9 mouse cellular contexts compared by ENCODE assay signal in the genomic region with DNA sequence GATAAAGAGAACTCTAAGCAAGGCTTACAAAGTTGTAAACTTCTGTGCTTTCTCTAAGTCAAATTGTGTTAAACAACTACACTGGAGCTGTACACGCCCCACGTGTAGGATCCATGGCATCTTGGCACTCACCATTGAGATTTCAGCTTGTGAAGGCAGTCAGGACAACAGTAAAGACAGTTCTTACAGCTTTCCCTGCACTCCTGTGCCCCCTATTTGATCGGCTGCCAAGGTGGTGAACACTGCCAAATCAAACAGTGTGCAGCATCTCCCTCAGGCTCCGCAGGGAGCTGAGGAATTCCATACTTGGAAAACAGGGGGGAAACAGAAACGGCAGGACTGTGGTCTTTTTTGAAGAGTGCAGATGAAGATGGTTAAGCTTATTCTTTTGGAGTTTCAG.
A peak's percentile ranks its signal among the peaks of the same experiment; 100 is the strongest.
DNase-seq lines count a peak whose midpoint lies in the region; ATAC-seq and TF ChIP-seq lines count a peak whose summit lies in the region.
"Had no signal": no experiment of that assay in that cellular context is flagged by ENCODE, and none has a peak within 500 bp of the region (broad histone marks: within the 10 kb centered on the region; RNA-seq: fewer than 3 reads in every experiment).

No protein-coding gene starts in this region.

- H3K4me3 ChIP-seq in kidney, adult 2 months (ENCODE audit: insufficient read depth, low read depth, low read length): no peak overlapping the region
- H3K4me3 ChIP-seq in neural tube, embryonic 14.5 days (ENCODE audit: low read depth, low read length): no peak overlapping the region
- no peak overlapping the region for H3K4me3 ChIP-seq in limb, embryonic 15.5 days
- H3K4me3 ChIP-seq: liver, embryonic 15.5 days had no signal

- H3K9me3 ChIP-seq in neural tube, embryonic 14.5 days (ENCODE audit: control insufficient read depth, low read length): no peaks in the 10 kb centered on the region
- H3K9me3 ChIP-seq in limb, embryonic 15.5 days: no peaks in the 10 kb centered on the region
- H3K9me3 ChIP-seq: liver, embryonic 15.5 days had no signal

- 41% methylated on average over 5 of the region's 5 CpGs for WGBS in kidney, adult 2 months
- WGBS in neural tube, embryonic 14.5 days: 44% methylated on average over 5 of the region's 5 CpGs
- 21% methylated on average over 5 of the region's 5 CpGs for WGBS in limb, embryonic 15.5 days

- no peaks in the 10 kb centered on the region for H3K4me1 ChIP-seq in kidney, adult 2 months (ENCODE audit: control insufficient read depth, insufficient read depth, low read length)
- no peaks in the 10 kb centered on the region for H3K4me1 ChIP-seq in neural tube, embryonic 14.5 days (ENCODE audit: control insufficient read depth, insufficient read depth, low read length)
- peaks cover 18% of the 10 kb centered on the region for H3K4me1 ChIP-seq in limb, embryonic 15.5 days
- H3K4me1 ChIP-seq: liver, embryonic 15.5 days had no signal

- H3K9ac ChIP-seq in neural tube, embryonic 14.5 days (replicated peaks; ENCODE audit: low read depth, low read length): no peak overlapping the region
- no peak overlapping the region for H3K9ac ChIP-seq in limb, embryonic 15.5 days
- H3K9ac ChIP-seq: liver, embryonic 15.5 days had no signal

- DNase-seq in cerebellum, postnatal 4 days (ENCODE audit: low spot score in 2 of 2): peak; percentile 29 to 34
- no peak for DNase-seq in cerebellum, adult 11-12 months
- peak; percentile 3 for DNase-seq in kidney, adult 2 months
- DNase-seq in kidney, adult 8-10 months: no peak
- no peak for DNase-seq in neural tube, embryonic 10.5 days (ENCODE audit: extremely low spot score, low spot score)
- DNase-seq in spleen, adult 12 weeks (ENCODE audit: low spot score): no peak

- no peak for TF ChIP-seq POLR2A in kidney, adult 2 months (IDR thresholded peaks at IDR 0.05; ENCODE audit: low read depth, low read length)

- H3K27ac ChIP-seq in kidney, adult 2 months (ENCODE audit: insufficient read depth, low read depth, low read length): no peak overlapping the region
- H3K27ac ChIP-seq in neural tube, embryonic 14.5 days (ENCODE audit: low read depth, low read length): no peak overlapping the region
- H3K27ac ChIP-seq in limb, embryonic 15.5 days: peak overlapping the region; percentile 50; the same call in 1 of the 2 replicates
- H3K27ac ChIP-seq: liver, embryonic 15.5 days had no signal

- H3K4me2 ChIP-seq in neural tube, embryonic 14.5 days (ENCODE audit: low read depth, low read length): no peak overlapping the region
- H3K4me2 ChIP-seq in limb, embryonic 15.5 days: no peak overlapping the region
- H3K4me2 ChIP-seq: liver, embryonic 15.5 days had no signal

- H3K36me3 ChIP-seq in kidney, adult 2 months (ENCODE audit: control insufficient read depth, insufficient read depth, low read length): no peaks in the 10 kb centered on the region
- H3K36me3 ChIP-seq in neural tube, embryonic 14.5 days (ENCODE audit: control insufficient read depth, insufficient read depth, low read length): no peaks in the 10 kb centered on the region
- no peaks in the 10 kb centered on the region for H3K36me3 ChIP-seq in limb, embryonic 15.5 days
- H3K36me3 ChIP-seq: liver, embryonic 15.5 days had no signal

- ATAC-seq in neural tube, embryonic 14.5 days (ENCODE audit: low read depth): peak; percentile 49; the same call in 1 of the 2 replicates
- no peak for ATAC-seq in limb, embryonic 15.5 days (ENCODE audit: insufficient number of reproducible peaks, low FRiP score, low TSS enrichment, low read depth)

- H3K27me3 ChIP-seq in kidney, adult 2 months (replicated peaks; ENCODE audit: control insufficient read depth, insufficient read depth, low read length): no peaks in the 10 kb centered on the region
- H3K27me3 ChIP-seq in neural tube, embryonic 14.5 days (ENCODE audit: control insufficient read depth, insufficient read depth, low read length): no peaks in the 10 kb centered on the region
- H3K27me3 ChIP-seq in limb, embryonic 15.5 days: no peaks in the 10 kb centered on the region
- H3K27me3 ChIP-seq: liver, embryonic 15.5 days had no signal

- TF ChIP-seq CTCF in kidney, adult 2 months (conservative IDR thresholded peaks at IDR 0.05; ENCODE audit: insufficient read depth, insufficient read length, low read depth, low read length): no peak

Comparison
In these comparisons a context has a peak if more than half of its experiments do, and no peak if none do; other contexts are left out.
1. DNase-seq: peak in cerebellum, postnatal 4 days (2 of 2) and kidney, adult 2 months (single experiment); none in cerebellum, adult 11-12 months (single experiment), kidney, adult 8-10 months (0 of 2), neural tube, embryonic 10.5 days (single experiment) and spleen, adult 12 weeks (single experiment).